Mouse (Mus musculus): Measurements from ENCODE around the gene Mybpc3. TPM values are rescaled to one million over a fixed set of nuclear protein-coding genes. Genes with fewer than 3 reads are reported as not detected.

Mybpc3 gene
- polyA plus RNA-seq, 1 experiment from 2014 or later, result 0.07 TPM

DNA sequence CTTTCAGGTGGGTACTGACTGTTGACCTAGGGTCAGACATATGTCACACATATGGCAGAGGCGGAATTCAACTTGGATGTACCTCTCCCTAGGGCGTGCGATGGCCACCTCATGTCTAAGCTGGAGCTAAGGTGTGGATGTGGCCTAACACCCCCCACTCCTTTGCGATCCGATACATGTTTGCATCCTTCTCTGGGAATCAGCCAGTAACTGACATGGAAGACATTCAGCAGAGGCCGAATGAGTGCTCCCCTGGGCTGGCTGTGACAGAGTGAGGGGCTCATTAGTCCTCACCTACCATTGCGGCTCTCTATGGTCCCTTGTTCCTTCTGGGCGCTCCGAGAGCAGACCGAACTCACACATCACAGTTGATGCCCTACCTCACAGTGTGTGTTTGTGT, 46.9 kb upstream of the Mybpc3 start:
- peak overlapping the region; percentile 86 for H3K27ac ChIP-seq (replicated peaks)
- 74% methylated on average over 10 of the region's 10 CpGs for WGBS
- H3K4me1 ChIP-seq (replicated peaks; ENCODE audit: control insufficient read depth, insufficient read depth), result peaks cover 7% of the 10 kb centered on the region
- TF ChIP-seq EP300 (optimal IDR thresholded peaks at IDR 0.05), result no peak
- TF ChIP-seq CTCF (IDR thresholded peaks at IDR 0.05; ENCODE audit: low read depth), result no peak
- peaks cover 3% of the 10 kb centered on the region; the same call in 1 of the 2 replicates for H3K36me3 ChIP-seq (ENCODE audit: control insufficient read depth, insufficient read depth, low read length)
- H3K4me2 ChIP-seq (replicated peaks; ENCODE audit: low read depth), result peak overlapping the region; percentile 84
- H3K27me3 ChIP-seq (ENCODE audit: control insufficient read depth, insufficient read depth, low read length), result no peaks in the 10 kb centered on the region
- H3K9ac ChIP-seq (ENCODE audit: low read length), result peak overlapping the region; percentile 73
- H3K4me3 ChIP-seq (ENCODE audit: low read depth, low read length), result peak overlapping the region; percentile 68; the same call in 1 of the 2 replicates
- DNase-seq (ENCODE audit: low spot score) (no peak), ATAC-seq (ENCODE audit: low FRiP score, low TSS enrichment) (no peak)
- no peaks in the 10 kb centered on the region for H3K9me3 ChIP-seq (ENCODE audit: control insufficient read depth, low read length)

DNA sequence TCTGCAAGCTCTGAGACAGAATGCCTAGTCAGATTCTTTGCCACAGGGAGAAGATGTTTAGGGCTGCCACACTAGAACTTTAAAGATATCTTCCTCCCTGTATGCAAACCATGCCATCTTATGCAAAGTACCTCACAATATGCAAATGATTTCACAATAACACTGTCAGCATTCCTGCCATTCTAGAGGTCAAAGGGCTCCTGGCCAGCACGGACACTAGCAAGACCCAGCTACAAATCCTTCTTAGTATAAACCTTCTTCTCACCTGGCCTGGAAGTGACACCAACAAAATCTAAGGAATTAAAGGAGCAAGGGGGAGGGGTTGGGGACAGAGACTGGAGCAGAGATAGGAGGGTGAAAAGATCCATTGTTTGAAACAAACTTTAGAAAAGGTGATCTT, 45.9 kb upstream of the Mybpc3 start:
- H3K36me3 ChIP-seq (ENCODE audit: control insufficient read depth, insufficient read depth, low read length), result no peaks in the 10 kb centered on the region
- no peak for ATAC-seq (ENCODE audit: low FRiP score, low TSS enrichment)
- no peak for DNase-seq (ENCODE audit: low spot score)
- WGBS, result 22% methylated on average over 1 of the region's 1 CpGs
- no peak overlapping the region for H3K4me3 ChIP-seq (ENCODE audit: low read depth, low read length)
- no peaks in the 10 kb centered on the region for H3K9me3 ChIP-seq (ENCODE audit: control insufficient read depth, low read length)
- no peak overlapping the region for H3K4me2 ChIP-seq (replicated peaks; ENCODE audit: low read depth)
- no peaks in the 10 kb centered on the region for H3K27me3 ChIP-seq (ENCODE audit: control insufficient read depth, insufficient read depth, low read length)
- H3K27ac ChIP-seq (replicated peaks), result no peak overlapping the region
- peaks cover 7% of the 10 kb centered on the region for H3K4me1 ChIP-seq (replicated peaks; ENCODE audit: control insufficient read depth, insufficient read depth)
- TF ChIP-seq CTCF (IDR thresholded peaks at IDR 0.05; ENCODE audit: low read depth), result no peak
- TF ChIP-seq EP300 (optimal IDR thresholded peaks at IDR 0.05), result no peak
- H3K9ac ChIP-seq (ENCODE audit: low read length), result no peak overlapping the region

DNA sequence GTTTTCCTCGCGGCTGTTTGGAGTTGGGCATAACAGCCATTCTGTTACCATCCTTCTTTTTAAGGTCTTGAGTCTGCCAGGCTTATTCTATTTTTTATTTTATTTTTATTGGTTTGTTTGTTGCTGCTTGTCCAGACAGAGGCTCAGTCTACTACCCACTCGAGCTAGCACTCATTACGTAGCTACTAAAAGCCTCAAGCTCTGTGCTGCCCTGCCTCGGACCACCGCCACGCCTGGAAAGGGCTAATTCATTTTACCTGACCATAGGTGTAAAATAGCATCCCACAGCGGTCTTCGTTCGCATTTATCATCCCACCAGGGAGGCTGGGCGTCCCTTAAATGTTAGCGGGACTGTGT, 40.0 kb upstream of the Mybpc3 start:
- Histone ChIP-seq H3K9ac (ENCODE audit: low read length) (peak overlapping the region; percentile 71), H3K27me3 (ENCODE audit: control insufficient read depth, insufficient read depth, low read length) (no peaks in the 10 kb centered on the region), H3K4me3 (ENCODE audit: low read depth, low read length) (peak overlapping the region; percentile 48), H3K4me2 (replicated peaks; ENCODE audit: low read depth) (peak overlapping the region; percentile 94), H3K27ac (replicated peaks) (no peak overlapping the region), H3K9me3 (ENCODE audit: control insufficient read depth, low read length) (no peaks in the 10 kb centered on the region), H3K4me1 (replicated peaks; ENCODE audit: control insufficient read depth, insufficient read depth) (no peaks in the 10 kb centered on the region), H3K36me3 (ENCODE audit: control insufficient read depth, insufficient read depth, low read length) (no peaks in the 10 kb centered on the region)
- TF ChIP-seq CTCF (IDR thresholded peaks at IDR 0.05; ENCODE audit: low read depth), result no peak
- no peak for TF ChIP-seq EP300 (optimal IDR thresholded peaks at IDR 0.05)
- 16% methylated on average over 12 of the region's 12 CpGs for WGBS
- no peak for ATAC-seq (ENCODE audit: low FRiP score, low TSS enrichment)
- no peak for DNase-seq (ENCODE audit: low spot score)

DNA sequence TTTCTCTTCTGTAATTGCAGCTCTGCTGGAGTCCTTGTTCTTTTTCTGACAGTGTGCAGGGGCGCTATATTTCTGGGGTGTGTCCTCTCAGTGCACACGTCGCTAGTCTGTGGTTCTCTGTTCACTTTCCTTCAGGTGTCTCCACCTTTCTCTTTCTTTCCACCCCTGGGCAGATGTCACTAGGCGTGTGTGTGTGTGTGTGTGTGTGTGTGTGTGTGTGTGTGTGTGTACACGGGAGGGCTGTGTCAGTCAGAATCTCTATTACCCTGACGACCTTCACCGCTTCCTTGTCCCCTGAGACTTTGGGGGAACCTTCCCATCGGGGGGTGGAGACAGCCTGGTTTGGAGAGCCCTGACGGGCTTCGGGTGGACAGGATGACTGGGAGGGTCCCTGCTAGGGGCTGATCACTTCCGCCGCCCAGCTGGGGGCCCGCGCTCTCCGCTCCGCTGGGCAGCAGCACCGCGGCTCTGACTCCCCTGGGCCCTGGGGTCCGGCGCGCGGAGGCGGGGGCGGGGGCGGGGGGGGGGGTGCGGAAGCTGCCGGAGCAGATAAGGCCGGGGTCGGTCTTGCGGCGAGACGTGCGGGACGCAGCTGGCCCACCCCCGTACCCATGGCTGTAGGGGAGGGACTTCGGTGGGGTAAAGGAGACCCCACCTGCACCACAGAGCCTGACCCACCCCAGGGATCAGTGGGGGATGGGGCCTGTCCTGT, 39.5 kb upstream of the Mybpc3 start:
- no peak for DNase-seq (ENCODE audit: low spot score)
- ATAC-seq (ENCODE audit: low FRiP score, low TSS enrichment), result peak; percentile 53; the same call in 1 of the 2 replicates
- H3K36me3 ChIP-seq (ENCODE audit: control insufficient read depth, insufficient read depth, low read length), result no peaks in the 10 kb centered on the region
- peak overlapping the region; percentile 48 for H3K4me3 ChIP-seq (ENCODE audit: low read depth, low read length)
- H3K9ac ChIP-seq (ENCODE audit: low read length), result peak overlapping the region; percentile 71
- no peaks in the 10 kb centered on the region for H3K27me3 ChIP-seq (ENCODE audit: control insufficient read depth, insufficient read depth, low read length)
- no peaks in the 10 kb centered on the region for H3K4me1 ChIP-seq (replicated peaks; ENCODE audit: control insufficient read depth, insufficient read depth)
- TF ChIP-seq EP300 (optimal IDR thresholded peaks at IDR 0.05) (no peak), CTCF (IDR thresholded peaks at IDR 0.05; ENCODE audit: low read depth) (no peak)
- H3K27ac ChIP-seq (replicated peaks), result no peak overlapping the region
- WGBS, result 1% methylated on average over 28 of the region's 36 CpGs
- peak overlapping the region; percentile 94 for H3K4me2 ChIP-seq (replicated peaks; ENCODE audit: low read depth)
- H3K9me3 ChIP-seq (ENCODE audit: control insufficient read depth, low read length), result no peaks in the 10 kb centered on the region

- H3K9ac ChIP-seq (ENCODE audit: low read length), result peak overlapping the region; percentile 71
- H3K4me2 ChIP-seq (replicated peaks; ENCODE audit: low read depth), result peak overlapping the region; percentile 94
- WGBS, result 22% methylated on average over 5 of the region's 5 CpGs
- peak overlapping the region; percentile 48 for H3K4me3 ChIP-seq (ENCODE audit: low read depth, low read length)
- TF ChIP-seq EP300 (optimal IDR thresholded peaks at IDR 0.05), result no peak
- no peak for TF ChIP-seq CTCF (IDR thresholded peaks at IDR 0.05; ENCODE audit: low read depth)
- H3K4me1 ChIP-seq (replicated peaks; ENCODE audit: control insufficient read depth, insufficient read depth), result no peaks in the 10 kb centered on the region
- H3K36me3 ChIP-seq (ENCODE audit: control insufficient read depth, insufficient read depth, low read length), result no peaks in the 10 kb centered on the region
- H3K27me3 ChIP-seq (ENCODE audit: control insufficient read depth, insufficient read depth, low read length), result no peaks in the 10 kb centered on the region
- ATAC-seq (ENCODE audit: low FRiP score, low TSS enrichment) (0 out of 2 replicates have a peak, but pooled peaks have one; percentile 27), DNase-seq (ENCODE audit: low spot score) (no peak)
- H3K27ac ChIP-seq (replicated peaks), result no peak overlapping the region
- H3K9me3 ChIP-seq (ENCODE audit: control insufficient read depth, low read length), result no peaks in the 10 kb centered on the region
Measured at GRCm38 (mm10) chr2:91079026-91079384, 38.9 kb upstream of the Mybpc3 start.

DNA sequence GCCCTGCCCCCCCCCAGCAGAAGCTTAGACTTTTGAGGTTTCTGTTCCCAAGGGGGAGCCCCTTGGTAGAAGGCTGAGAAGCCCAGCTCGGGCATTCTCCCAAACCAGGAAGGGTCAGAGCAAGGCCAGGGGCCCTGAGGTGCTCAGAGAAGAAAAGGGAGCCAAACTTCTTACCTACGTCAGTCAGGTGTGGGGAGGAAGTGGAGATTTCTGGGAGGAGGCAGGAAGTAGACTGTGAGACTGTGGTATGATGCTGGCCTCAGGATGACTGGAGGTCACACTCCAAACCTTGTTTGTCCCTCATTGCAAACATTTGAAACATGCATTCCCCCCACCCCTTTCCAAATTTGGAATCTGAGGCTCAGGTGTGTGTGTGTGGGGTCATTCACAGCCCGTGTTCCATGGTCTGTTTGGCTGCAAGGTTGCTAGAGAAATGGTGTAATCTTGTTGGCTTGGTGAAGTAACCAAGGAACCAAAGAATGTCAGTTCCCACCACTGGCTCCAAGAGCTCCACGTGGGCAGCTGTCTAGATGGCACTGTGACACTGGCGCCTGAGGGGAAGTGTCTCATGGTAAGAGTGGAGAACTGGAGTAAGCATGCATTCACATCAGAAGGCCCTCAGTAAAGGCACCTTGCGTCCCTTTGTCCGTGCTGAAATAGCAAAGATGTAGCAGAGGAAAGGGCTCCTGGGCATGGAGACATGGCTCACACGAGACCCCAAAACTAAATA, 37.0 kb upstream of the Mybpc3 start:
- H3K36me3 ChIP-seq (ENCODE audit: control insufficient read depth, insufficient read depth, low read length), result no peaks in the 10 kb centered on the region
- H3K4me3 ChIP-seq (ENCODE audit: low read depth, low read length), result no peak overlapping the region
- H3K9me3 ChIP-seq (ENCODE audit: control insufficient read depth, low read length), result no peaks in the 10 kb centered on the region
- DNase-seq (ENCODE audit: low spot score) (no peak), ATAC-seq (ENCODE audit: low FRiP score, low TSS enrichment) (no peak)
- no peaks in the 10 kb centered on the region for H3K4me1 ChIP-seq (replicated peaks; ENCODE audit: control insufficient read depth, insufficient read depth)
- TF ChIP-seq EP300 (optimal IDR thresholded peaks at IDR 0.05) (no peak), CTCF (IDR thresholded peaks at IDR 0.05; ENCODE audit: low read depth) (no peak)
- no peaks in the 10 kb centered on the region for H3K27me3 ChIP-seq (ENCODE audit: control insufficient read depth, insufficient read depth, low read length)
- H3K4me2 ChIP-seq (replicated peaks; ENCODE audit: low read depth), result no peak overlapping the region
- H3K27ac ChIP-seq (replicated peaks), result no peak overlapping the region
- no peak overlapping the region for H3K9ac ChIP-seq (ENCODE audit: low read length)
- WGBS, result 70% methylated on average over 8 of the region's 8 CpGs

All from stomach, postnatal 0 days (tissue).